Mouse (Mus musculus): Measurements from ENCODE around the gene AB124611. TPM values are rescaled to one million over a fixed set of nuclear protein-coding genes. Genes with fewer than 3 reads are reported as not detected.

Gene AB124611
- polyA plus RNA-seq, 1 experiment = 110 TPM

GRCm38 (mm10) chr9:21557556-21557955 is 31.6 kb downstream of the AB124611 start:
- no peak overlapping the region for H3K4me3 ChIP-seq (replicated peaks; ENCODE audit: control insufficient read depth, low read depth, low read length)
- no peak for TF ChIP-seq POLR2A (IDR thresholded peaks at IDR 0.05; ENCODE audit: borderline replicate concordance, control insufficient read depth, low read depth, low read length)
- TF ChIP-seq CTCF (IDR thresholded peaks at IDR 0.05; ENCODE audit: control insufficient read depth, insufficient read depth, low read length) = no peak
- WGBS = 87% methylated on average over 2 of the region's 2 CpGs
- peaks cover 6% of the 10 kb centered on the region for H3K4me1 ChIP-seq (ENCODE audit: control insufficient read depth, insufficient read depth, low read length)
- H3K27ac ChIP-seq (ENCODE audit: control insufficient read depth, insufficient read depth, low read depth, low read length, poor library complexity) = peak overlapping the region; percentile 33

DNA sequence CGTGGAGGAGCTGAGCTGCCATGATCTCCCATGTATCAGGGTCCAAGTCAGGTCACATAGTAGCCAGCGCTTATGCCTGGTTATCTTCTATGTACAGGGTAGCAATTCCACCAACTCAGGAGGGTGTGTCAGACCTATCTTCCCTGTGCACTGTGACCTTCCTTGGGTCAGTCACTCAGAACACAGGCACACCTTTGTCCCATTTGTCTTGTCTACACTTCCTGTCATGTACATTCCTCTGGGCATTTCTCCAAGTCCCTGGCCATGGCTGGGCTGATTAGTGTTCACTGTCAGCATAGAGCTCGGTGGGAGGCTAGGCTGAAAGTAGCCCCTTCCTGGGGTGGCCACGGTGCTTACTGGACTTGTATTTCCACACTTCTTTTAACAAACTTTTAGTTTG is 32.4 kb downstream of the AB124611 start:
- 51% methylated on average over 4 of the region's 4 CpGs for WGBS
- Histone ChIP-seq H3K4me1 (ENCODE audit: control insufficient read depth, insufficient read depth, low read length) (peaks cover 6% of the 10 kb centered on the region), H3K27ac (ENCODE audit: control insufficient read depth, insufficient read depth, low read depth, low read length, poor library complexity) (peak overlapping the region; percentile 83), H3K4me3 (replicated peaks; ENCODE audit: control insufficient read depth, low read depth, low read length) (no peak overlapping the region)
- TF ChIP-seq CTCF (IDR thresholded peaks at IDR 0.05; ENCODE audit: control insufficient read depth, insufficient read depth, low read length) (no peak), POLR2A (IDR thresholded peaks at IDR 0.05; ENCODE audit: borderline replicate concordance, control insufficient read depth, low read depth, low read length) (no peak)

DNA sequence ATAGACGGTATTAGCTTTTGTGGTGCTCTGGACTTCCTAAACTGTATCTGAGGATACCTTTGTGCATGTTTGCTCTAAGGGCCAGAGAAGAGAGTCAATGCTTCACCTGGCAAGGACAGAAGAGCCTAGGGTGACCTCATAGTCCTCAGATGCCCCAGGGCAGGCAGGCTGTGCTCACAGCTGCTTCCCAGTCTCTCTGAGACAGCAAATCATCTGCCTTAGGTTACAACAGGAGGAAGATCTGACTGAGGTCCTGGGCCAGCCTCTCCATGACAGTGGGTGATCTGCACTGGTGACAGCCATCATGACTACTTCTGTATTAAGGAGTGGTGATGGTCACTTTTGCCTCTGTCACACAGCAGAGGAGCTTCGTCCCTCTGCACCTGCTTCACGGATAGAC is 33.2 kb downstream of the AB124611 start:
- Histone ChIP-seq H3K27ac (ENCODE audit: control insufficient read depth, insufficient read depth, low read depth, low read length, poor library complexity) (peak overlapping the region; percentile 56), H3K4me3 (replicated peaks; ENCODE audit: control insufficient read depth, low read depth, low read length) (no peak overlapping the region), H3K4me1 (ENCODE audit: control insufficient read depth, insufficient read depth, low read length) (peaks cover 6% of the 10 kb centered on the region)
- TF ChIP-seq POLR2A (IDR thresholded peaks at IDR 0.05; ENCODE audit: borderline replicate concordance, control insufficient read depth, low read depth, low read length) (no peak), CTCF (IDR thresholded peaks at IDR 0.05; ENCODE audit: control insufficient read depth, insufficient read depth, low read length) (no peak)
- WGBS = 87% methylated on average over 3 of the region's 3 CpGs

- Histone ChIP-seq H3K27ac (ENCODE audit: control insufficient read depth, insufficient read depth, low read depth, low read length, poor library complexity) (no peak overlapping the region), H3K4me3 (replicated peaks; ENCODE audit: control insufficient read depth, low read depth, low read length) (no peak overlapping the region), H3K4me1 (ENCODE audit: control insufficient read depth, insufficient read depth, low read length) (no peaks in the 10 kb centered on the region; the same call in 1 of the 2 replicates)
- TF ChIP-seq POLR2A (IDR thresholded peaks at IDR 0.05; ENCODE audit: borderline replicate concordance, control insufficient read depth, low read depth, low read length) (no peak), CTCF (IDR thresholded peaks at IDR 0.05; ENCODE audit: control insufficient read depth, insufficient read depth, low read length) (no peak)
- 91% methylated on average over 1 of the region's 1 CpGs for WGBS
Observed at GRCm38 (mm10) chr9:21564420-21564819, 38.4 kb downstream of the AB124611 start.

- WGBS = 70% methylated on average over 4 of the region's 4 CpGs
- Histone ChIP-seq H3K4me3 (replicated peaks; ENCODE audit: control insufficient read depth, low read depth, low read length) (no peak overlapping the region), H3K27ac (ENCODE audit: control insufficient read depth, insufficient read depth, low read depth, low read length, poor library complexity) (no peak overlapping the region), H3K4me1 (ENCODE audit: control insufficient read depth, insufficient read depth, low read length) (no peaks in the 10 kb centered on the region; the same call in 1 of the 2 replicates)
- no peak for TF ChIP-seq CTCF (IDR thresholded peaks at IDR 0.05; ENCODE audit: control insufficient read depth, insufficient read depth, low read length)
Observed at GRCm38 (mm10) chr9:21565004-21565586, 39.1 kb downstream of the AB124611 start.

DNA sequence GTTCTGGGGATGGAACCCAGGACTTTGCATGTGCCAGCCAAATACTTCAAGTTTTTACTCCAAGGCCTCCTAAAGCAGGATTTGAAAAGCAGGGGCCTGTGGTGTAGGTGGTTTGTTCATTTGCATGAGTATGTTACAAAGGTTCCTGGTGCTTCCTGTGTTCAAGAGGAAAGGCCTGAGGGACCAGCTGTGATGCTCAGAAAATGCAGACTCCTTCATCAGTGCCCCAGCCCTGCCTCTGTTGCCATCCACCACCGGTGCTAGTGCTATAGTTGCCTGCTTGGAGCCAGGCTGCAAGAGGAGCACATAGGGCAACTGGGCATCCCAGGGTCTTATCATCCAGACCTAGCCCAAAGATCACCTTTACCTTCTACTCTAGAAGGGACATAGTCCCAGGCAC is 40.6 kb downstream of the AB124611 start:
- H3K4me1 ChIP-seq (ENCODE audit: control insufficient read depth, insufficient read depth, low read length) = no peaks in the 10 kb centered on the region; the same call in 1 of the 2 replicates
- TF ChIP-seq CTCF (IDR thresholded peaks at IDR 0.05; ENCODE audit: control insufficient read depth, insufficient read depth, low read length) = no peak
- TF ChIP-seq POLR2A (IDR thresholded peaks at IDR 0.05; ENCODE audit: borderline replicate concordance, control insufficient read depth, low read depth, low read length) = no peak
- H3K4me3 ChIP-seq (replicated peaks; ENCODE audit: control insufficient read depth, low read depth, low read length) = no peak overlapping the region
- 79% methylated on average over 1 of the region's 1 CpGs for WGBS
- H3K27ac ChIP-seq (ENCODE audit: control insufficient read depth, insufficient read depth, low read depth, low read length, poor library complexity) = no peak overlapping the region

DNA sequence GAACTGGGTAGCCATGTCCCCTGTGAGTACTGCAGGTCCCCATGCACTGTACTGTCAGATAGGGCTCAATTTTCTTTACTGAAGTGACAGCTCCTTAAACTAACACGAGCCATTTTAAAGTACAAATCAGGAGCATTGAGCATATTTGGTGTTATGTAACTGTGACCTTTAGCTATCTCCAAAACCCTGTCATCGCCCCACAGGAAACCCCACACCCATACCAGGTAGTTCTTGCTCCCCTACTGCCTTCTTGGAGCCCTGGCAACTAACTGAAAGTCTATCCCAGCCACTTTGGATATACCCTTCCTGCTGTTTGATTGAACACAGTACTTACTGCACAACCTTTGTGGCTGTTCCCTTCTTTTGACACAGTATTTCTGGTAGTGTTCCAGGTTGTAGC is 41.1 kb downstream of the AB124611 start:
- Histone ChIP-seq H3K27ac (ENCODE audit: control insufficient read depth, insufficient read depth, low read depth, low read length, poor library complexity) (no peak overlapping the region), H3K4me3 (replicated peaks; ENCODE audit: control insufficient read depth, low read depth, low read length) (no peak overlapping the region), H3K4me1 (ENCODE audit: control insufficient read depth, insufficient read depth, low read length) (no peaks in the 10 kb centered on the region; the same call in 1 of the 2 replicates)
- TF ChIP-seq CTCF (IDR thresholded peaks at IDR 0.05; ENCODE audit: control insufficient read depth, insufficient read depth, low read length) (no peak), POLR2A (IDR thresholded peaks at IDR 0.05; ENCODE audit: borderline replicate concordance, control insufficient read depth, low read depth, low read length) (no peak)
- 54% methylated on average over 2 of the region's 2 CpGs for WGBS

- Histone ChIP-seq H3K4me1 (ENCODE audit: control insufficient read depth, insufficient read depth, low read length) (no peaks in the 10 kb centered on the region; the same call in 1 of the 2 replicates), H3K4me3 (replicated peaks; ENCODE audit: control insufficient read depth, low read depth, low read length) (no peak overlapping the region), H3K27ac (ENCODE audit: control insufficient read depth, insufficient read depth, low read depth, low read length, poor library complexity) (no peak overlapping the region)
- 94% methylated on average over 8 of the region's 8 CpGs for WGBS
- TF ChIP-seq POLR2A (IDR thresholded peaks at IDR 0.05; ENCODE audit: borderline replicate concordance, control insufficient read depth, low read depth, low read length) = no peak
- no peak for TF ChIP-seq CTCF (IDR thresholded peaks at IDR 0.05; ENCODE audit: control insufficient read depth, insufficient read depth, low read length)
Observed at GRCm38 (mm10) chr9:21568657-21569255, 42.8 kb downstream of the AB124611 start.
